Mouse (Mus musculus): ENCODE measurements at regions not wholly inside any gene's neighbourhood (a gene's known extent, or its start where the extent isn't known, plus 50 kb on each side); places are given as distances from the start of the nearest gene placed in this dataset.

- Histone ChIP-seq H3K4me1 (ENCODE audit: control insufficient read depth, insufficient read depth, insufficient read length, low read length) (no peaks in the 10 kb centered on the region), H3K36me3 (ENCODE audit: control insufficient read depth, insufficient read depth, low read length) (no peaks in the 10 kb centered on the region), H3K4me3 (ENCODE audit: low read depth, low read length) (no peak overlapping the region), H3K27ac (ENCODE audit: insufficient read depth, low read depth, low read length) (no peak overlapping the region), H3K27me3 (ENCODE audit: control insufficient read depth, insufficient read depth, low read length) (no peaks in the 10 kb centered on the region)
- TF ChIP-seq POLR2A (IDR thresholded peaks at IDR 0.05; ENCODE audit: low read depth, low read length) = no peak
- no peak for TF ChIP-seq CTCF (IDR thresholded peaks at IDR 0.05; ENCODE audit: extremely low read depth, insufficient read length, insufficient replicate concordance, low read depth, low read length)
- WGBS = 63% methylated on average over 8 of the region's 8 CpGs
Measured at GRCm38 (mm10) chrX:11802074-11802899, 357.9 kb downstream of the Bcor start.

- Histone ChIP-seq H3K36me3 (ENCODE audit: control insufficient read depth, insufficient read depth, low read length) (no peaks in the 10 kb centered on the region), H3K4me1 (ENCODE audit: control insufficient read depth, insufficient read depth, insufficient read length, low read length) (0 out of 2 replicates have a peak, but pooled peaks cover 4% of the 10 kb centered on the region), H3K27ac (ENCODE audit: insufficient read depth, low read depth, low read length) (no peak overlapping the region), H3K27me3 (ENCODE audit: control insufficient read depth, insufficient read depth, low read length) (no peaks in the 10 kb centered on the region), H3K4me3 (ENCODE audit: low read depth, low read length) (no peak overlapping the region)
- TF ChIP-seq CTCF (IDR thresholded peaks at IDR 0.05; ENCODE audit: extremely low read depth, insufficient read length, insufficient replicate concordance, low read depth, low read length) (no peak), POLR2A (IDR thresholded peaks at IDR 0.05; ENCODE audit: low read depth, low read length) (no peak)
- 31% methylated on average over 9 of the region's 9 CpGs for WGBS
Measured at GRCm38 (mm10) chrX:11803239-11803638, 356.9 kb downstream of the Bcor start.

GRCm38 (mm10) chrX:11806896-11807252 lies 353.3 kb downstream of the Bcor start:
- H3K36me3 ChIP-seq (ENCODE audit: control insufficient read depth, insufficient read depth, low read length) = no peaks in the 10 kb centered on the region
- H3K27ac ChIP-seq (ENCODE audit: insufficient read depth, low read depth, low read length) = no peak overlapping the region
- H3K4me1 ChIP-seq (ENCODE audit: control insufficient read depth, insufficient read depth, insufficient read length, low read length) = 0 out of 2 replicates have a peak, but pooled peaks cover 4% of the 10 kb centered on the region
- H3K4me3 ChIP-seq (ENCODE audit: low read depth, low read length) = peak overlapping the region; percentile 64
- whole genome bisulfite sequencing = 4% methylated on average over 22 of the region's 22 CpGs
- no peaks in the 10 kb centered on the region for H3K27me3 ChIP-seq (ENCODE audit: control insufficient read depth, insufficient read depth, low read length)
- no peak for TF ChIP-seq CTCF (IDR thresholded peaks at IDR 0.05; ENCODE audit: extremely low read depth, insufficient read length, insufficient replicate concordance, low read depth, low read length)
- TF ChIP-seq POLR2A (IDR thresholded peaks at IDR 0.05; ENCODE audit: low read depth, low read length) = no peak

GRCm38 (mm10) chrX:11807253-11807882 lies 352.8 kb downstream of the Bcor start:
- H3K27me3 ChIP-seq (ENCODE audit: control insufficient read depth, insufficient read depth, low read length) = no peaks in the 10 kb centered on the region
- TF ChIP-seq POLR2A (IDR thresholded peaks at IDR 0.05; ENCODE audit: low read depth, low read length) (no peak), CTCF (IDR thresholded peaks at IDR 0.05; ENCODE audit: extremely low read depth, insufficient read length, insufficient replicate concordance, low read depth, low read length) (no peak)
- H3K4me1 ChIP-seq (ENCODE audit: control insufficient read depth, insufficient read depth, insufficient read length, low read length) = 0 out of 2 replicates have a peak, but pooled peaks cover 4% of the 10 kb centered on the region
- H3K4me3 ChIP-seq (ENCODE audit: low read depth, low read length) = peak overlapping the region; percentile 64
- H3K27ac ChIP-seq (ENCODE audit: insufficient read depth, low read depth, low read length) = no peak overlapping the region
- 5% methylated on average over 55 of the region's 71 CpGs for WGBS
- H3K36me3 ChIP-seq (ENCODE audit: control insufficient read depth, insufficient read depth, low read length) = no peaks in the 10 kb centered on the region

- 22% methylated on average over 9 of the region's 9 CpGs for WGBS
- TF ChIP-seq CTCF (IDR thresholded peaks at IDR 0.05; ENCODE audit: extremely low read depth, insufficient read length, insufficient replicate concordance, low read depth, low read length) (no peak), POLR2A (IDR thresholded peaks at IDR 0.05; ENCODE audit: low read depth, low read length) (no peak)
Measured at GRCm38 (mm10) chrX:11807883-11808262, 352.3 kb downstream of the Bcor start.

GRCm38 (mm10) chrX:11808911-11809310 lies 351.2 kb downstream of the Bcor start:
- TF ChIP-seq CTCF (IDR thresholded peaks at IDR 0.05; ENCODE audit: extremely low read depth, insufficient read length, insufficient replicate concordance, low read depth, low read length) = no peak
- TF ChIP-seq POLR2A (IDR thresholded peaks at IDR 0.05; ENCODE audit: low read depth, low read length) = no peak
- 84% methylated on average over 8 of the region's 8 CpGs for WGBS
- 0 out of 2 replicates have a peak, but pooled peaks cover 4% of the 10 kb centered on the region for H3K4me1 ChIP-seq (ENCODE audit: control insufficient read depth, insufficient read depth, insufficient read length, low read length)
- H3K27ac ChIP-seq (ENCODE audit: insufficient read depth, low read depth, low read length) = no peak overlapping the region
- no peaks in the 10 kb centered on the region for H3K36me3 ChIP-seq (ENCODE audit: control insufficient read depth, insufficient read depth, low read length)
- no peak overlapping the region for H3K4me3 ChIP-seq (ENCODE audit: low read depth, low read length)
- no peaks in the 10 kb centered on the region for H3K27me3 ChIP-seq (ENCODE audit: control insufficient read depth, insufficient read depth, low read length)

More at GRCm38 (mm10) chrX:11807883-11808262, 352.3 kb downstream of the Bcor start:
- Histone ChIP-seq H3K4me1 (ENCODE audit: control insufficient read depth, insufficient read depth, insufficient read length, low read length) (0 out of 2 replicates have a peak, but pooled peaks cover 4% of the 10 kb centered on the region), H3K27ac (ENCODE audit: insufficient read depth, low read depth, low read length) (no peak overlapping the region), H3K27me3 (ENCODE audit: control insufficient read depth, insufficient read depth, low read length) (no peaks in the 10 kb centered on the region), H3K4me3 (ENCODE audit: low read depth, low read length) (peak overlapping the region; percentile 64), H3K36me3 (ENCODE audit: control insufficient read depth, insufficient read depth, low read length) (no peaks in the 10 kb centered on the region)

GRCm38 (mm10) chrX:11814861-11815260 lies 345.3 kb downstream of the Bcor start:
- no peaks in the 10 kb centered on the region for H3K4me1 ChIP-seq (ENCODE audit: control insufficient read depth, insufficient read depth, insufficient read length, low read length)
- WGBS = 49% methylated on average over 9 of the region's 9 CpGs

More at GRCm38 (mm10) chrX:11814861-11815260, 345.3 kb downstream of the Bcor start:
- no peak overlapping the region for H3K4me3 ChIP-seq (ENCODE audit: low read depth, low read length)
- no peaks in the 10 kb centered on the region for H3K36me3 ChIP-seq (ENCODE audit: control insufficient read depth, insufficient read depth, low read length)
- no peak for TF ChIP-seq CTCF (IDR thresholded peaks at IDR 0.05; ENCODE audit: extremely low read depth, insufficient read length, insufficient replicate concordance, low read depth, low read length)
- no peak for TF ChIP-seq POLR2A (IDR thresholded peaks at IDR 0.05; ENCODE audit: low read depth, low read length)
- no peaks in the 10 kb centered on the region for H3K27me3 ChIP-seq (ENCODE audit: control insufficient read depth, insufficient read depth, low read length)
- H3K27ac ChIP-seq (ENCODE audit: insufficient read depth, low read depth, low read length) = no peak overlapping the region
